Mouse (Mus musculus) small intestine, adult 2 months (tissue): ENCODE results near the gene Mxra7.

Source experiments
- CTCF ChIP-seq: fragments of 200-500 bp; IDR thresholded peaks from 2 replicates; pipeline ENCODE4 v1.5.1; 2012; ENCODE audit warnings: low read depth, mild to moderate bottlenecking, control low read depth, inconsistent platforms, low read length, moderate library complexity, mixed read lengths; ENCODE audit not compliant: insufficient replicate concordance, insufficient read length; ENCODE audit errors: extremely low read depth
- POLR2A ChIP-seq: fragments of 200-500 bp; IDR thresholded peaks from 2 replicates; pipeline ENCODE4 v1.6.1; 2012; ENCODE audit warnings: low read depth, mild to moderate bottlenecking, control low read depth, inconsistent platforms, low read length, moderate library complexity

DNA sequence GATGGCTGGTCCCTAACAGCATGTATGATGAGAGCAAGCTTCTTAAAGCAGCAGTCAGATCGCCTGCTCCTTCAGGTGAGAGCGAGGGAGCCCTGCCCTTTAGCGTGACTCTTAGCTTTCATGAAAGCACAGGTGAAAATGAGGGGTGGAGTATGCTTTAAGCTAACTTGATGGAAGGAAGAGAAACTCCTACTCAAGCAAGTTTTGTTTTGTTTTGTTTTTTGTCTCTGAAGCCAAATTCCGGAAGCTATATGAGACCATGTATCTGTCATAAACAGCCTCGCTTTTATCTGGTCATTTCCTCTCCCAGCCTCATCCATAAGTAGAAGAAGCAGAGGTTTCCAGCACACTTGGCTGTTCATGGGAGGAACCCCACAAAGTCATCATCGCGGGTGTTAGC is 52.4 kb downstream of the Mxra7 start, which contains the start of gene St6galnac1:
- TF ChIP-seq CTCF (no peak), POLR2A (no peak)
